Mouse (Mus musculus): ENCODE measurements around the gene Neurl3.

Neurl3 gene

GRCm38 (mm10) chr1:36255871-36256640 lies 18.4 kb downstream of the Neurl3 start:
- peak; percentile 34 for DNase-seq

DNA sequence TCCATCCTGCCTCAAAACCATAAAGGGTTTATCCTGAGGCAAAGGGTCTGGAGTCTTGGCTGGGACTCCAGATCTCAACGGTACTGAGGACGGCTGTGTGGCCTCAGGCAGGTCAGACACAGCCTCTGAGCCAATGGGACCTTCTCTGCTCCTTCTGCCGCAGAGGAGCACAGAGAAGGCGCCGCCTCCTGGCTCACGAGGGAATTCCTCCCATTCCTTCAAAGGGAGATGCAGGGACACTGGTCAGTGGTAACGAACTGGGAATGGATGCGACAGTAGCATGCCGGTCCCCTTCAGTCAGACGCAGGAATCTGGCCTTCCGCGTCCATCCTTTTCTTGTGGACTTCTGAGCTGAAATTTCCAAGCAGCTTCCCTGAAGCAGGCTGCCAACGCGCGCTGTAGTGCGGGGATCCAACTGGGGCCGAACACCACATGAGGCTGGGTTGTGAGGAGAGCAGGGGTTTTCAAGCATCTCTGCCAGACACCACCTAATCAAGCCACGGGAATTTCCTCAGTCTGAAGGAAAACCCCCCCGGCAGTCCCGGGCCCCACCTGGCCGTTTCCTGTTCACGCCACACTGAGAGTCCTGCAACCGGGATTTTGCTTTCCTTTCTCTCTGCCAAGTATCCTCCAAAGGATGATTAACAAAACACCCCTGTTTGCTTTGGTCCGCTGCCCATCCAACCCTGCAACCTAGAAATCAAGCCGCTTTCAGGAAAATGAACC lies 19.7 kb downstream of the Neurl3 start:
- peak; percentile 64 for DNase-seq

DNA sequence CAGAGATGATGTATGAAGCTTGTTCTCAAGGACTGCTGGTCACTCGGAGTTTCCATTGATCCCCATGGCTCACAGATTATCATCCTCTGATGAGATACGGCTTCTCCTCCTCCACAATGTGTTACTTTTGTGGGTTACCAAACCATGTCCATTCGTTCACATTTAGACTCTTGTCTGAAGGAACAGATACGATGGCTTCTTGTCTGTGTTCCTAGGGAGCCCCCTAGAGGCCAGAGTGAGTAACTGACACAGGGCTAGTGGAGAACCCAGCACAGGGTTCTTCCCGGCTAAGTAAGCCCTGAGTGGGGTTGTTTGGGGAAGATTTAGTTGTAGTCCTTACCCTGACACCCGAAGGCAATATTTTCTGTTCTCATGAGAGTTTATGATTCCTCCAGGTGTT lies 21.7 kb downstream of the Neurl3 start:
- peak; percentile 81 for DNase-seq

GRCm38 (mm10) chr1:36251426-36251825 lies 23.1 kb downstream of the Neurl3 start:
- no peak for DNase-seq

DNA sequence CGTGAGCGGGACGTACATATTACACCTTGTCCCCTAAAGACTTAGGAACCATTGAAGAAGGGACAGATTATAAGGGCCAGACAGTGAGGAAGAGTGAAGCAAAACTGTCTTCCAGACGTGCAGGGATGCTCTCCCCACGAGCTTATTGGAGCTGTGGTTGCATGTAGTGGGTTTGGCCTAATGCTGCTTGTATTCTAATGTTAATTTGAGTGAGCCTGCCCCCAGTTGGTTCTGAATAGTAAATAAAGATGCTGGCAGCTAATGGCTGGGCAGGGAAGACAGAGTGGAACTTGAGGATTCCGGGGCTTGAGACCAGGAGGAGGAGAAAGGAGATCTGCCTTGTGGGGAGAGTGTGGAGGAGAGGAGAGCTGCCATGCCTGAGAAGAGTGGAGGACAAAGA lies 27.8 kb downstream of the Neurl3 start:
- DNase-seq = no peak

DNA sequence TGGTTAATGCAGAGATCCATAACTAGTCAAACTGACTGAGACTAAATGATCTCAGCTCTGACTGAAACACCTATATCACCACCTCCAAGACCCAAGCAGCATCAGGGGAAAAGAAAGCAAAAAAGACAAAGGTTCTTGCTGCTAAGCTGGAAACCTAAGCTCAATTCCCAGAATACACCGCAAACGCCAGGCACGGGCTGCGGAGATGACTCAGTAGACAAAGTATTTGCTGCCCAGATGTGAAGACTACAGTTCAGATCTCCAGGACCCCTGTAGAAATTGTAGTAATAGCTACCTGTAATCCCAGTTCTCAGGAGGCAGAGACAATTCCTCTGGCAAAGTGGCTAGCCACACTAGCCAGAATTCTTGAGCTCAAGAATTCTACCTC lies 29.7 kb downstream of the Neurl3 start:
- no peak for DNase-seq

DNA sequence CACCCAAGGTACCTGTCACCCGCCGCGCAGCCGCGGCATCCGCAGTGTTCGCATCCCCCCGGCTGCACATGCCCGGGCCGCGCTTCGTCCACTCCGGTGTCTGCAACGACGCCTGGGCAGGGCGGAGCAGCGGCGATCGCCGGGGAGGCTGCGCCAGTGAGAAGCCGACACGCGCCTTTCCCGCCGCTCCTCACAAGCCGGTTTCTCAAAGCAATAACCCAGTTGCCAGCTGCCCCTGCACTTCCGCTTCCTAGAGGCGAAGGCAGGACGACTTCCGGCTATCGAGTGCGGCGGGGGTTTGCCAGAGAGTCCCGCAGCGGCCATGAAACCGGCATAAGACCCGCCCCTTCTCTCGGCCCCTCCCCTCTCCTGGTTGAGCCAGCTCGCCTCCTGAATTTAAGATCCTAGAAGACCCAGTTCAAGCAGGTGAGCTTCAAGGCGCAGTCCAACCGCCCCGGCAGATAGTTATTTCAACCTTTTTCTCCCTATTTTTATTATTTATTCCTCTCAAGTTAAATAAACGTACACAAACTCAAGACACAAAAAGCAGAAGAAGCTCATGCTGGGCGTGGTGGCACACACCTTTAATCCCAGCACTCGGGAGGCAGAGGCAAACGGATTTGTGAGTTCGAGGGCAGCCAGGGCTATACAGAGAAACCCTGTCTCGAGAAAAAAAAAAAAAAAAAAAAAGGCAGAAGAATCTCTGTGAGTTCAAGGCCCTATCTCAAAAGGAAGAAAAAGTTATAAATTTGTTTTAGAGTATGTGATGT lies 30.2 kb downstream of the Neurl3 start, which contains the start of gene Uggt1:
Gene Uggt1, minus strand, starts transcription at position 663 of the 770 bp plus-strand sequence.
- DNase-seq = peak; percentile 97

- DNase-seq = no peak
These were observed 30.9 kb downstream of the Neurl3 start for GRCm38 (mm10) chr1:36243447-36244057.

DNA sequence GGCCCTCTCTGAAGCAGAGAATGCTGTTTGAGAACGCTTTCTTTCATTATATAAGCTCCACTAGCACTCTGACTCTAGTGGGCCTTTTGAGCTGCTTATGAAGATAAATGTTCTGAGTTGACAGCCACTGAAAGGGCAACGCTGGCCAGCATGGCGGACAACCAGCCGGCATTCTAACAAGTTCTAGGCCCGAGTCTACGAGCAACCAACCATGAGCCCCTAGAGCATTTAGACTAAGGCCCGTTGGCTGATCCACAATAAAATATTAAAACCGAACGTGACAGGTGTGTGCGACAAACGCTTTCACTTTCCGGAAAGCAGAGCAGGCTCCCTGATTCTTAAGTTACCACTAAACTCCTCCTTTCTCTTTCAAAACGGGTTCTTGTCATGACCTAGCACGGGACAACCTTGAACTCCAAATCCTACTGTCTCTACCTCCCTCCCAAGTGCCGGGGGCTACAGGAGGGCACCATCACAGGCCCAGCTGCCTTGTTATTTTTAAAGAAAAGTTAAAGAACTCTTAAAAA lies 32.5 kb downstream of the Neurl3 start:
- no peak for DNase-seq

DNA sequence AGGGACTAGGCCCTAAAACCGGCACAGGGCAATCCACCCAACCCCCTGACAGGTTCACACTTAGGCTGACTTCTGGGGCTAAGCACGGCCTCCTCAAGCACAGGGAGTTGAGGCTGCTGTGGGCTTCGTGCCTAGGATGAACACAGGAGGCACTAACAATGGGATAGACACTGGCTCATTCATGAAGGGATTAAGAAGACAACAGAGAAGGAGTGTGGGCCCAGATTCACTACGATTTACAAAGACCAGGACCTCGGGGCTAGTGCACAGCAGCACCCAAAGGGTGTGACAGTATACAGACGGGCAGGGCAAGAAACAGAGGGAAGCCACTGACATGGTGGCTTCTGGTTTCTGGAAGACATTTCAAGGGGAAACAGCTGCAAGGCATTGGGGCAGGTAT lies 34.3 kb downstream of the Neurl3 start:
- DNase-seq = no peak

- no peak for DNase-seq
These were observed 35.1 kb downstream of the Neurl3 start for GRCm38 (mm10) chr1:36239396-36239795.

DNA sequence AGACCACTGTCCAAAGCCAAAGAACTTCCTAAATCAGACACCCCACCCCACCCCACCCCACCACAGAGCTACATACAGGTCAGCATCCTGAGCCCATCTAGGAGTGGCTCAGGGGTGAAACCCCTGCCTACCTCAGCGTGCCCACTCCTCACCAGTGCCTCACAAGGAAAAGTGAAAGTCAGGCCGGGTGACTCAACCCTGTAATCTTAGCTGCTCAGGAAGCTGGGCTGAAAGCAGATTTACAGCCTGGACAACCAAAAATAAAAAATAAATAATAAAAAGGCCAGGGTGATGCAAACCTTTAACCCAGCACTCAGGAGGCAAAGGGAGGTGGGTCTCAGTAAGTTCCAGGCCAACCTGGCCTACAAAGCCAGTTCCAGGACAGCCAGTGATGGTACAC lies 38.6 kb downstream of the Neurl3 start:
- DNase-seq = no peak

DNA sequence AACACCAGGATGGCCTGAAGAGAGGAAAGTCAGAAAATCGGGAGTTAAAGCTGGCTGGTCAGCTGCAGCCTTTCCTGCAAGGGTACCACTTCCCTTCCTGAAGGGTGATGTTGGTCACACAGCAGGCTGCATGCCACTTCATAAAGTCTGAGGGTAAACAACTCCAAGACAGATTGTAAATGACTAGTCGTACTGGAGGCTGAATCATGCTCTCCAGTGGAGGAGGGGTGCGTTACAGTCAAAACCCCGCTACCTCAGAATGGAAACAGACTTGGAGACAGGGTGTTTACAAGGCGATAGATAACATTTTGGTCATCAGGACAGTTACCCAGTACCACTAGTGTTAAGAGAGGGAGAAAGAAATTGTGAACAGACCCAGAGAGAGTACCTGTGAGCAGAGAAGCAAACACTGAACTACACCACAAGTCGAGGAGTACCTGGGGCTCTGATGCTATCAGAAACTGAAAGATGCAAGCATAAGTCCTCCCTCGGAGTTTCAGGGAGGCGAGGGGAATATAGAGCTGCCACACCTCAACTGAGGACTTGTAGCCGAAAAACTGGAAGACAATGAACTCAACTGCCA lies 39.3 kb downstream of the Neurl3 start:
- DNase-seq = no peak

GRCm38 (mm10) chr1:36233218-36233617 lies 41.3 kb downstream of the Neurl3 start:
- no peak for DNase-seq

- DNase-seq = peak; percentile 26
These were observed 43.4 kb downstream of the Neurl3 start for GRCm38 (mm10) chr1:36230919-36231705.

DNA sequence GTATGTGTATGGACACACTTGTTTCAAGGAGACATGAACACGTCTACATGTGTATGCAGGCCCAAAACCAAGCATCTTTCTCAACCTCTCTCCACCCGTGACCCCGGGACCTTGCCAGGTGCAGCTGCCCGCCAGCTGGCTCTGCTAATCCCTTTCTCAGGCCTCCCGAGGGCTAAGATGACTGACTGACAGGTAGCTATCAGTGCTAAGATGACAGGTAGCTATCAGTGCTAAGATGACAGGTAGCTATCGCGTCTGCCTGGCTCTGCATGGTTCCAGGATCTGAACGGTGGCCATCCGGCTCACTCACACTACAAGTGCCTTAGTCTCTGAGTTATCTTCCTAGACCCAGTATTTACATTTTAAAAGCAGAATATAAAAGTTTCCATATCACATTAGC lies 46.0 kb downstream of the Neurl3 start:
- no peak for DNase-seq

DNA sequence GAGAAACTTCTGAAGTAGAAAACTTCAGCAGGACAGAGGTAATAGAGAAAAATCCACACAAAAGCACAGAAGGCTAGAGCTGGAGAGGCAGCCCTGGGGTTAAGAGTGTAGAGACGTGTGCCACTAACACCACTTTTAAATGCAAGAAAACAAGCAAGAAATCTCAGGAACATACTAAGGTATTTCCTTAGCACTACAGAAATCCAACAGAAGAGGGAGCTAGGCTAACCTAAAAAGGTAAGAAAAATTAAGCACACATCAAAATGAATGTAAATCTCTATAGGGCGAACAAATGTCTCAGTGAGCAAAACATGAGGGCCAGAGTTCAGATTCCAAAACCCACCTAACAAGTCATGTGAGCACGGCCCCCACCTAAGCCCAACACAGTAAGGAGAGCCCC lies 49.8 kb downstream of the Neurl3 start:
- DNase-seq = peak; percentile 30
